Mouse (Mus musculus) neural tube, embryonic 11.5 days (tissue): ENCODE results near the gene Slc22a14. TPM values are rescaled to one million over a fixed set of nuclear protein-coding genes. Genes with fewer than 3 reads are reported as not detected.

Source experiments
- ATAC-seq: fragments of 200-750 bp; cut with Nextera tagmentation; 2 replicates; pipeline ENCODE4 v1.8.0; 2017; ENCODE audit warnings: moderate number of reproducible peaks, mild to moderate bottlenecking, moderate TSS enrichment, moderate library complexity; ENCODE audit not compliant: insufficient read depth, low FRiP score, low TSS enrichment
- DNase-seq: peaks from one replicate; pipeline ENCODE4 v3.0.0-alpha.2; 2015; ENCODE audit warnings: low spot score
- H3K27ac ChIP-seq: fragments of 300-500 bp; sonication (generic); 2 replicates; pipeline ENCODE4 v1.5.1; 2014; ENCODE audit warnings: low read depth, mild to moderate bottlenecking, low read length
- H3K27me3 ChIP-seq: fragments of 300-500 bp; sonication (generic); 2 replicates; pipeline ENCODE4 v1.6.1; 2014; ENCODE audit warnings: mild to moderate bottlenecking, low read length, mixed read lengths; ENCODE audit not compliant: control insufficient read depth, insufficient read depth
- H3K36me3 ChIP-seq: fragments of 300-500 bp; sonication (generic); 2 replicates; pipeline ENCODE4 v1.6.1; 2014; ENCODE audit warnings: mild to moderate bottlenecking, low read length, moderate library complexity, mixed read lengths; ENCODE audit not compliant: control insufficient read depth, insufficient read depth
- H3K4me1 ChIP-seq: fragments of 300-500 bp; sonication (generic); 2 replicates; pipeline ENCODE4 v1.6.1; 2014; ENCODE audit warnings: low read length, mixed read lengths; ENCODE audit not compliant: control insufficient read depth, insufficient read depth
- H3K4me2 ChIP-seq: fragments of 300-500 bp; sonication (generic); 2 replicates; pipeline ENCODE4 v1.6.1; 2014; ENCODE audit warnings: low read depth, mild to moderate bottlenecking, moderate library complexity
- H3K4me3 ChIP-seq: fragments of 300-500 bp; sonication (generic); 2 replicates; pipeline ENCODE4 v1.5.1; 2014; ENCODE audit warnings: low read depth, low read length
- H3K9ac ChIP-seq: fragments of 300-500 bp; sonication (generic); 2 replicates; pipeline ENCODE4 v1.6.1; 2014; ENCODE audit warnings: mild to moderate bottlenecking, low read length
- H3K9me3 ChIP-seq: fragments of 300-500 bp; sonication (generic); 2 replicates; pipeline ENCODE4 v1.6.1; 2016; ENCODE audit warnings: low read length; ENCODE audit not compliant: control insufficient read depth
- WGBS: fragments of 180-500 bp; shearing (Covaris S2); extraction: QIAGEN DNeasy Blood & Tissue Kit; methylation state at CpG from one replicate; pipeline ENCODE4 v1.1.7; 2014; 5-methylcytosine and 5-hydroxymethylcytosine counted together
- polyA plus RNA-seq: library from polyadenylated mRNA; unstranded; fragments of >200 nt; fragmentation: Nextera tagmentation; extraction: Ambion mirVana; gene quantifications from 2 replicates; pipeline ENCODE4 v1.2.1, GENCODE M21; 2014

Gene Slc22a14
- polyA plus RNA-seq, 1 experiment from 2014 or later = not detected

GRCm38 (mm10) chr9:119122596-119123369 is 242.6 kb downstream of the Slc22a14 start:
- Histone ChIP-seq H3K9me3 (no peaks in the 10 kb centered on the region), H3K9ac (no peak overlapping the region), H3K27me3 (no peaks in the 10 kb centered on the region), H3K27ac (no peak overlapping the region), H3K4me1 (no peaks in the 10 kb centered on the region), H3K4me3 (no peak overlapping the region), H3K36me3 (no peaks in the 10 kb centered on the region), H3K4me2 (no peak overlapping the region)
- no peak for DNase-seq
- WGBS = 84% methylated on average over 18 of the region's 18 CpGs
- ATAC-seq = no peak

GRCm38 (mm10) chr9:119120168-119120560 is 245.2 kb downstream of the Slc22a14 start:
- no peak overlapping the region for H3K27ac ChIP-seq
- no peaks in the 10 kb centered on the region for H3K36me3 ChIP-seq
- DNase-seq (no peak), ATAC-seq (no peak)
- no peak overlapping the region for H3K9ac ChIP-seq
- no peak overlapping the region for H3K4me3 ChIP-seq
- H3K4me2 ChIP-seq = no peak overlapping the region
- H3K9me3 ChIP-seq = no peaks in the 10 kb centered on the region
- 71% methylated on average over 3 of the region's 3 CpGs for WGBS
- H3K4me1 ChIP-seq = no peaks in the 10 kb centered on the region
- no peaks in the 10 kb centered on the region for H3K27me3 ChIP-seq

Other genes with a start within 250 kb of the Slc22a14 start
- 1.2 and 1.4 TPM in 2 replicates for gene Acaa1b, start 208.5 kb downstream of the Slc22a14 start, polyA plus RNA-seq
- gene Gm47289, start 206.4 kb downstream of the Slc22a14 start, polyA plus RNA-seq = not detected in 2 replicates
- gene Slc22a13, start 156.5 kb downstream of the Slc22a14 start, polyA plus RNA-seq = not detected in 2 replicates
- gene Oxsr1, start 43.1 kb downstream of the Slc22a14 start, polyA plus RNA-seq = 15.8 and 17.1 TPM in 2 replicates
- gene Acaa1a, start 25.9 kb downstream of the Slc22a14 start, polyA plus RNA-seq = 69.4 and 75.1 TPM in 2 replicates
- gene Myd88, start 24.1 kb downstream of the Slc22a14 start, polyA plus RNA-seq = 7.2 and 7.9 TPM in 2 replicates
- 5.6 and 6.7 TPM in 2 replicates for gene Xylb, start 8.2 kb downstream of the Slc22a14 start, polyA plus RNA-seq
- gene Acvr2b, start 36.6 kb upstream of the Slc22a14 start, polyA plus RNA-seq = 87.2 and 99.6 TPM in 2 replicates
- 47.0 and 49.2 TPM in 2 replicates for gene Exog, start 79.4 kb upstream of the Slc22a14 start, polyA plus RNA-seq
- gene Scn5a, start 213.5 kb upstream of the Slc22a14 start, polyA plus RNA-seq = 0.62 and 1.0 TPM in 2 replicates